Mouse (Mus musculus) heart, adult 11 months (tissue): ENCODE results near the gene Creld2.

Experiments used
- DNase-seq: peaks from one replicate; pipeline ENCODE4 v3.0.0; 2022

The Creld2 gene

GRCm38 (mm10) chr15:88868024-88868742 lies 48.7 kb downstream of the Creld2 start:
- peak; percentile 99 for DNase-seq

DNA sequence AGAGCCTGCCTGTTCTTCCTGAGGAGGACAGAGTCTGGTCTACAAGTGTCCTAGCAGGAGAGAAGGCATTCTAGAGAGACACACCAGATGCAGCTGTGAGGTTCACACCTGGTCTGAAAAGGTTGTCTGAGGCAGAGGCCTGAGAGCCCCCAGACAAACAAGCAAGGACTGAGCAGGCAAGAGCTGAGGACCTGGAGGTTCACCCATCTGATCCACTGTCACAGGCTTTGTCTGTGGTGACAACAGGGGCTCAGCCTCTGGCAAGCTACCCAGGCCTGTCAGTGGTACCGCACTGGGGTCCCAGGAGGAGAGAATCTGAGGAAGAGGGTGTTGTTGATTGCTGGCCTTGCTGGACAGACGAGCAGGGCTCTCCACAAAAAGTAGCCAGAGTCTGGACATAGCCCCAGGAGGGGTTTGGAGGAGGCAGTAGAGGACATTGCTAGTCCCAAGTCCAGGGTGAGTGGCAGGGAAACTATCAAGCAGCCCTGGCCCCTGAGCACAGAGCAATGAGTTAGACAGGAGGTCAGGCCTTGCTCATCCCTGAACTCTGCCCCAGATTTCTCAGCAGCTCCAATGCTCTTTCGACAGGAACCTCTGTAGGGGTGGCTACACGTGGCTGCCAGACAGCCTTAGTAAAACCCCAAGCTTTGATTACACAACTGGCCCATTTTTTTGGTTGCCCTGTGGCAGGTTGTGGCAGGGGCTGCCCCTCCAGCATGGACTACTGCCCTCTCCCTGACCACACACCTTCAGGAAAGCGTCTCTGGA lies 51.2 kb downstream of the Creld2 start:
- DNase-seq, result peak; percentile 91

DNA sequence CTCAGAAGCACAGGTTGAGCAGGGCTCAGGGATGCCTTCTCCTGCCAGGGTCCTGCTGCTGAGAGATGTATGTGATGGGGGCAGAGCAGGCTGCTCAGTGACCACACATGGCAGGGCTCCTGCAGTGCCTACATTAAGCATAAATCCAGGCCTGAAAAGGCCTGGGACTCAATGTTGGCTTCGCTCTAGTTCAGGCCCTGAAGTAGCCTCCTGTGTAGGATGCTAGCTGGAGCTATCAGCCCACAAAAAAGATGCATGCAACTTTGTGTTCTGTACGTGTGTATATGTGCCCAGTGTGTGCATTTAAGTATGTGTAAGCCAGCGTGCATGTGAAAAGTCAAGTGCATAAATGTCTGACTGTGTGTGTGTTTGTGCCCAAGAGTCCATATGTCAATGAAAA lies 54.6 kb downstream of the Creld2 start:
- DNase-seq, result no peak

DNA sequence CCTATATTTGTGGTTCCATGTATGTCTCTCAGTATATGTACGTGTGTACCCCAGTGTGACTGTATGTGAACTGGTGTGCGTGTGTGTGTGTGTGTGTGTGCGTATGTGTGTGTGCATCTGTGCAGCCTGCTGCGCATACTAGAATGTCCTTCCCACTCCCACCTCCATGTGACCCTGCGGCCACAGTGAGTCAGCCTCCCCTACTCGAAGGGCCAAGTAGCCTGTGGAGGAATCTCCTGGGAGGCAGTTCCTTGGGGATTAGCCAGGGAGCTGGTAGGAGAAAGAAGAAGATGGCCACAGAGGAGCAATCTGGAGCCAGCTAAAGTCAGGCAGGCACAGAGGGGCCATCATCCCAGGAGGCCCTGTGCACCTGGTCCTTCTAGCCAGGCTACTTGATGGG lies 55.0 kb downstream of the Creld2 start:
- no peak for DNase-seq

DNA sequence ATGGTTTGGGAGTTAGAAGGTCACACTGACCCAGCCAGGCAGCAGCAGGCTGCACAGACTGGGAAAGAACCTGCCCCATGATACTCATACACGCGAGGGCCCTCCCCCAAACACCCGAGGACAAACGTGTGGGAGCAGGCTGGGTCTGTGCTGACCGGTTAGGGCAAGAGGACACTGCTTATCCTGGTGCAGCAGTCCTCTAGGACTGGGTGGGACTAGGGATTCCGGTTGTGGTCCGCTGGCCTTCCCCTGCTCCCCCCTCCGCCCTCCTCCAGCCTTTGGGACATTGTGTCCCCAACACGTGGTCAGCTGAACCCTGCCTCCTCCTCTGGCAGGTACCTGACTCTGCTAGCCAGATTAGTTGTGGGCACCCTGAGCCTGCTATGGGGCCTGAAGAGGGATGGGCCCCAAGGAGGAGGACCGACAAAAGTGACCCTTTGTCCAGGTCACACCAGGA lies 56.2 kb downstream of the Creld2 start:
- peak; percentile 99 for DNase-seq
